Mouse (Mus musculus) megakaryocyte, embryonic 14.5 days (primary cell): ENCODE results near the gene Csnk2a2.

Source experiments
- FLI1 ChIP-seq: IDR thresholded peaks from 2 replicates; pipeline ENCODE4 v1.6.1; 2012; ENCODE audit warnings: low read length, inconsistent platforms, mixed read lengths
- GATA1 ChIP-seq: IDR thresholded peaks from 3 replicates; pipeline ENCODE4 v1.6.1; 2012; ENCODE audit warnings: mixed read lengths, low read length, inconsistent platforms, borderline replicate concordance

- no peak for TF ChIP-seq GATA1
- no peak for TF ChIP-seq FLI1
These were observed 55.6 kb downstream of the Csnk2a2 start for GRCm38 (mm10) chr8:95434233-95434632.
